Mouse (Mus musculus): ENCODE results near the gene H60b. TPM values are rescaled to one million over a fixed set of nuclear protein-coding genes. Genes with fewer than 3 reads are reported as not detected.
"Not testable (repeated sequence)": the region's sequence is repeated elsewhere in the genome, so short reads cannot be mapped to it uniquely, and the experiment has no call there.

H60b gene
- polyA plus RNA-seq (2015; fragmentation: Nextera tagmentation; extraction: Ambion mirVana): 0.31 and 0.42 TPM in 2 replicates

DNA sequence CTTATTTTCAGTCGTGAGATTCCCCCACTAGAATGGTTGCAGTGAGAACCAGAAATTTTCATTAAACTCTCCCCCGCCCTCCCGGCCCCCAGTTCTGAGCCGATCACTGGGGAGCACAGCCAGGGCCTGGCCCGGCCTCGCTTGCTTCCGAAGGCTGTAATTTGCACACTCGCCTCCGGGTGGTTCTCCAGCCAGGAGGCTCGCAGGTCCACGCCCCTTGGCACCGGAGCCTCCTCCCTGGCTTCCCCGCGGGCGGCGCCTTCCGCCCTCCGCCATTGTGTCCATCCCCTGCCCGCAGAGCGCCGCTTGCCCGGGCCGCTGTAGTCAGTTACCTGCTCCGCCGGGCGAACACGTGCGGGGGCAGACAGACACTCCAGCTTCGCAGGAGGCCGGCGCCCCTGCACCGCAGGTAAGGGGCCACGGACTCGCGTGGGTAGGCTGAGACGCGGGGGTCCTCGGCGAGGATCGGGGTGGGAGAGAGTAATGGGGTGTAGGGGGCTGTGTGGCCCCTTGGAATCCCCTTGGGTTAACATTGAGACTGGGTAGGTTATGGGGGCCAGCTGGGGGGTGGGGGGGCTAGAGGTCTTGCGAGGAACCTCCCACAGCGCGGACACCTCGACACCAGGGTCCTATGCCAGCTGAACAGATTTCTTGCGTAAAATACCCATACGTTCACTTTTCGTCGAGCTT is at the start of gene H60b, which contains the start of gene Raet1e:
Gene H60b (plus strand): TSS at position 277 of the 690 bp plus-strand sequence.
Gene Raet1e (plus strand): TSS at position 260 of the 690 bp plus-strand sequence.
- ATAC-seq: peak; percentile 54
- under 1% methylated on average over 47 of the region's 48 CpGs for WGBS
- Histone ChIP-seq H3K4me3 (replicated peaks; ENCODE audit: low read length) (peak within 1 kb of the TSS; percentile 21), H3K27me3 (replicated peaks; ENCODE audit: control insufficient read depth, insufficient read depth, low read length) (peaks cover 38% of the 10 kb centered on the region), H3K4me2 (ENCODE audit: low read length) (peak within 1 kb of the TSS; percentile 39)
- not testable (repeated sequence) for H3K27ac ChIP-seq (ENCODE audit: low read length); H3K36me3 ChIP-seq (ENCODE audit: control insufficient read depth, insufficient read depth); H3K9me3 ChIP-seq (ENCODE audit: control insufficient read depth, low read length); H3K4me1 ChIP-seq (replicated peaks; ENCODE audit: control insufficient read depth, insufficient read depth, low read length); H3K9ac ChIP-seq (replicated peaks; ENCODE audit: low read depth, low read length)

DNA sequence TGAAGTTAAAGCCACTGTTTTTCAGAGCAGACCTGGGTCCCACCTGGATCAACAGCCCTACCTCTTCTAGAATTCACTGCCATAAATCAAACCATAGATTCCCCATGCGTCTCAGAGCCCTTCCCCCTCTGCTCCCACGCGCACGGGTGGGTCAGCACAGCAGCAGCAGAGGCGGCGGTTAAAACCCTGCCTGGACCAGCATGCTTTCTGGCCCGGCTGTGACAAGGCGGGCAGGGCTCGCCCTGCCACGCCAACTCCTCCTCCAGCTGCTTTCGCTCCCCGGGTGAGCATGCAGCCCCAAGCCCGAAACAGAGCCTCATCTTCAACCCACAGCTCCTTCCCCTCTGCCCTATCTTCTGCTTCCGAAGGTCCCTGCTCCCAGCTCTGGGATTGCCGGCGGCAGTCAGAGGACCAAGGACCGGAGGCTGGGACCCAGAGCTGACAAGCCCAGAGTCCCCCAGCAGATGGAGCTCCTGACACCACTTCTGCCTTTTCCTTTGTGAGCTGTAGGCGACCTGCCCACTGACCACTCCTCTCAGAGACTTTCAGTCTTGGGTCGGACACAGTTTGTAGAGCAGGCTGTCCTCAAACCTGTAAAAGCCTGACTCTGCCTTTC is 17.6 kb upstream of the H60b start:
- WGBS: 0% methylated on average over 19 of the region's 19 CpGs
- peak; percentile 89 for ATAC-seq
- Histone ChIP-seq H3K4me2 (ENCODE audit: low read length) (peak overlapping the region; percentile 65), H3K9me3 (ENCODE audit: control insufficient read depth, low read length) (no peaks in the 10 kb centered on the region), H3K27me3 (replicated peaks; ENCODE audit: control insufficient read depth, insufficient read depth, low read length) (no peaks in the 10 kb centered on the region), H3K27ac (ENCODE audit: low read length) (no peak overlapping the region), H3K4me3 (replicated peaks; ENCODE audit: low read length) (peak overlapping the region; percentile 39), H3K9ac (replicated peaks; ENCODE audit: low read depth, low read length) (peak overlapping the region; percentile 48), H3K36me3 (ENCODE audit: control insufficient read depth, insufficient read depth) (no peaks in the 10 kb centered on the region), H3K4me1 (replicated peaks; ENCODE audit: control insufficient read depth, insufficient read depth, low read length) (no peaks in the 10 kb centered on the region)

DNA sequence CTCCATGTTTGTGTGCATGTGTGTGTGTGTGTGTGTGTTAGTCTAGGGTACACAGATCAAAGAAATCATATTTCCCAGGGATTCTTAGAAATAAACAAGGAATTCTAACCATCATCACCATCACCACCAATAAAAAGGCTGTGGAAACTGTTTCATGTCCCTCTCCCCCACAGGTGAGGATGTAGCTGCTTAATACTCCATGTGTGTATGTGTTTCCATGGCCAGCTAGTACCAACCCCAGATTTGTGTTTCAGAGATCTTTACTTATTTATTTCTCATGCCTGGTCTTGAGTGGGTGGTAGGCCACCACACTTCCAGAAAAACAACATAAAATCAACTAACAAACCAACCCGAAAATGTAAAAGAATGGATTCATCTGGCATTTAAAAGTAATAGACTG is 16.2 kb upstream of the H60b start:
- not testable (repeated sequence) for H3K9ac ChIP-seq (replicated peaks; ENCODE audit: low read depth, low read length); H3K4me1 ChIP-seq (replicated peaks; ENCODE audit: control insufficient read depth, insufficient read depth, low read length); H3K4me2 ChIP-seq (ENCODE audit: low read length); H3K27me3 ChIP-seq (replicated peaks; ENCODE audit: control insufficient read depth, insufficient read depth, low read length); H3K27ac ChIP-seq (ENCODE audit: low read length); ATAC-seq; H3K36me3 ChIP-seq (ENCODE audit: control insufficient read depth, insufficient read depth); H3K4me3 ChIP-seq (replicated peaks; ENCODE audit: low read length); H3K9me3 ChIP-seq (ENCODE audit: control insufficient read depth, low read length)
- 87% methylated on average over 1 of the region's 1 CpGs for WGBS

- ATAC-seq: no peak
- no peaks in the 10 kb centered on the region for H3K27me3 ChIP-seq (replicated peaks; ENCODE audit: control insufficient read depth, insufficient read depth, low read length)
- H3K27ac ChIP-seq (ENCODE audit: low read length): no peak overlapping the region
- no peak overlapping the region for H3K9ac ChIP-seq (replicated peaks; ENCODE audit: low read depth, low read length)
- H3K4me2 ChIP-seq (ENCODE audit: low read length): no peak overlapping the region
- WGBS: 82% methylated on average over 5 of the region's 5 CpGs
- no peaks in the 10 kb centered on the region for H3K9me3 ChIP-seq (ENCODE audit: control insufficient read depth, low read length)
- H3K4me3 ChIP-seq (replicated peaks; ENCODE audit: low read length): no peak overlapping the region
- H3K4me1 ChIP-seq (replicated peaks; ENCODE audit: control insufficient read depth, insufficient read depth, low read length): no peaks in the 10 kb centered on the region
- H3K36me3 ChIP-seq (ENCODE audit: control insufficient read depth, insufficient read depth): no peaks in the 10 kb centered on the region
These were observed 15.5 kb upstream of the H60b start for GRCm38 (mm10) chr10:22142926-22143325.

GRCm38 (mm10) chr10:22148441-22149072 is 9.8 kb upstream of the H60b start:
- Histone ChIP-seq H3K27me3 (replicated peaks; ENCODE audit: control insufficient read depth, insufficient read depth, low read length) (peaks cover 11% of the 10 kb centered on the region), H3K4me3 (replicated peaks; ENCODE audit: low read length) (peak overlapping the region; percentile 58), H3K36me3 (ENCODE audit: control insufficient read depth, insufficient read depth) (no peaks in the 10 kb centered on the region), H3K4me2 (ENCODE audit: low read length) (peak overlapping the region; percentile 84), H3K27ac (ENCODE audit: low read length) (no peak overlapping the region), H3K9me3 (ENCODE audit: control insufficient read depth, low read length) (no peaks in the 10 kb centered on the region), H3K9ac (replicated peaks; ENCODE audit: low read depth, low read length) (peak overlapping the region; percentile 57), H3K4me1 (replicated peaks; ENCODE audit: control insufficient read depth, insufficient read depth, low read length) (peaks cover 25% of the 10 kb centered on the region)
- peak; percentile 65 for ATAC-seq
- under 1% methylated on average over 50 of the region's 50 CpGs for WGBS

GRCm38 (mm10) chr10:22149073-22149690 is 9.2 kb upstream of the H60b start, which contains the start of gene E030030I06Rik:
TSS of gene E030030I06Rik (minus strand) at chr10:22149270.
- peak within 1 kb of the TSS; percentile 58 for H3K4me3 ChIP-seq (replicated peaks; ENCODE audit: low read length)
- peak; percentile 37 for ATAC-seq
- H3K27me3 ChIP-seq (replicated peaks; ENCODE audit: control insufficient read depth, insufficient read depth, low read length): peaks cover 11% of the 10 kb centered on the region
- WGBS: under 1% methylated on average over 35 of the region's 37 CpGs
- no peaks in the 10 kb centered on the region for H3K36me3 ChIP-seq (ENCODE audit: control insufficient read depth, insufficient read depth)
- H3K4me1 ChIP-seq (replicated peaks; ENCODE audit: control insufficient read depth, insufficient read depth, low read length): peaks cover 25% of the 10 kb centered on the region
- H3K27ac ChIP-seq (ENCODE audit: low read length): no peak within 1 kb of the TSS
- peak within 1 kb of the TSS; percentile 57 for H3K9ac ChIP-seq (replicated peaks; ENCODE audit: low read depth, low read length)
- H3K9me3 ChIP-seq (ENCODE audit: control insufficient read depth, low read length): no peaks in the 10 kb centered on the region
- peak within 1 kb of the TSS; percentile 84 for H3K4me2 ChIP-seq (ENCODE audit: low read length)

- WGBS: under 1% methylated on average over 50 of the region's 50 CpGs
- no peak for ATAC-seq
- Histone ChIP-seq H3K4me1 (replicated peaks; ENCODE audit: control insufficient read depth, insufficient read depth, low read length) (peaks cover 27% of the 10 kb centered on the region), H3K9me3 (ENCODE audit: control insufficient read depth, low read length) (no peaks in the 10 kb centered on the region), H3K9ac (replicated peaks; ENCODE audit: low read depth, low read length) (no peak overlapping the region), H3K27me3 (replicated peaks; ENCODE audit: control insufficient read depth, insufficient read depth, low read length) (peaks cover 11% of the 10 kb centered on the region), H3K27ac (ENCODE audit: low read length) (no peak overlapping the region), H3K4me2 (ENCODE audit: low read length) (peak overlapping the region; percentile 84), H3K36me3 (ENCODE audit: control insufficient read depth, insufficient read depth) (no peaks in the 10 kb centered on the region), H3K4me3 (replicated peaks; ENCODE audit: low read length) (peak overlapping the region; percentile 58)
These were observed 8.5 kb upstream of the H60b start for GRCm38 (mm10) chr10:22149691-22150465.

GRCm38 (mm10) chr10:22150593-22150992 is 7.8 kb upstream of the H60b start:
- H3K27me3 ChIP-seq (replicated peaks; ENCODE audit: control insufficient read depth, insufficient read depth, low read length): peaks cover 18% of the 10 kb centered on the region
- 0 out of 2 replicates have a peak overlapping the region, but pooled peaks have one; percentile 9 for H3K4me3 ChIP-seq (replicated peaks; ENCODE audit: low read length)

More at GRCm38 (mm10) chr10:22150593-22150992, 7.8 kb upstream of the H60b start:
- Histone ChIP-seq H3K4me1 (replicated peaks; ENCODE audit: control insufficient read depth, insufficient read depth, low read length) (peaks cover 27% of the 10 kb centered on the region), H3K27ac (ENCODE audit: low read length) (no peak overlapping the region), H3K9me3 (ENCODE audit: control insufficient read depth, low read length) (no peaks in the 10 kb centered on the region), H3K36me3 (ENCODE audit: control insufficient read depth, insufficient read depth) (no peaks in the 10 kb centered on the region), H3K9ac (replicated peaks; ENCODE audit: low read depth, low read length) (no peak overlapping the region), H3K4me2 (ENCODE audit: low read length) (no peak overlapping the region)
- ATAC-seq: no peak
- under 1% methylated on average over 27 of the region's 27 CpGs for WGBS
